Mouse (Mus musculus): ENCODE results near the gene Nr5a1. TPM values are rescaled to one million over a fixed set of nuclear protein-coding genes. Genes with fewer than 3 reads are reported as not detected.

Gene Nr5a1
- polyA plus RNA-seq, 1 experiment from 2014 or later = not detected

DNA sequence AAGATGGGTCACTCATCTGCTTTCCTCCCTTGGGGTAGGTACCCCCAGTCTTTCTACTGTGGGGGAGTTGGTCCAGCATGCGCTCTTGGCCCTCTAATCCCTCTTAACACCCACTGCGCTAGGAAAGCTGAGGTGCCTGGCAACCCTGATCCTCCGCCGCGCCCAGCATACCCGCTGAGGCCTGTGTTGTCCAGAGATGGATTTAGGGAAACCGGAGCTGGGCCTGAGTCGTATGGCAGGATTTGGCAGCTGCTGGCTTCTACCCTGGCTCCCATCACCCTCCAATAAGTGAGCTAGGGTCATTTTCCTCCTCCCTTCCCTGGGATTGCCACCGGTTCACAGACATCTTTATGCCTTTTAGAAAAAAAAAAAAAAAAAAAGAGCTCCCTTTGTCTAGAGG lies 18.6 kb downstream of the Nr5a1 start:
- no peaks in the 10 kb centered on the region for H3K9me3 ChIP-seq (ENCODE audit: control insufficient read depth, low read length)
- H3K4me3 ChIP-seq (ENCODE audit: low read depth, low read length) = no peak overlapping the region
- no peak overlapping the region for H3K27ac ChIP-seq (ENCODE audit: low read depth, low read length)
- H3K4me2 ChIP-seq (ENCODE audit: low read depth, low read length) = no peak overlapping the region
- H3K36me3 ChIP-seq (ENCODE audit: control insufficient read depth, insufficient read depth, low read length) = no peaks in the 10 kb centered on the region
- H3K4me1 ChIP-seq (ENCODE audit: control insufficient read depth, insufficient read depth, low read length) = peaks cover 3% of the 10 kb centered on the region; the same call in 1 of the 2 replicates
- no peak overlapping the region for H3K9ac ChIP-seq (replicated peaks; ENCODE audit: low read depth, low read length)
- 61% methylated on average over 9 of the region's 9 CpGs for WGBS
- no peaks in the 10 kb centered on the region for H3K27me3 ChIP-seq (ENCODE audit: control insufficient read depth, insufficient read depth, low read length)
- no peak for ATAC-seq (ENCODE audit: low read depth)

DNA sequence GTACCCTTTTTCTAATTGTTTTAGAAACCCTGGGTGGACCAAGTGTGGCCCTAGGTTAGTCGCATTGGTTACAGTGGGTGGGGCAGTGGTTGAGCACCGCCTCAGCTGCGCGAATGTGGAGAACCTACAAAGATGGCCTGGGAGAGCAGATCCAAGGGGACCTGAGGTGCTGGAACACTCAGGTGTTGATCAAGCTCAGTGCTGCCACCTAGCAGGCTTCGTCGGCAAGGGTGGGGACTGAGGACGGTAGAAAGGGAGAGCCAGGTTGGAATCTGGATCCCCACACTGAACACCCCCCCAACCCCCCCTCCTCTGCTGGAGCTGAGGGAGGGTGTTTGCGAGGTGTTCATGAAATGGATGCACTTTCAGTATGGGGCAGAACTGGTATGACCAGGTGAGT lies 22.8 kb downstream of the Nr5a1 start:
- no peaks in the 10 kb centered on the region for H3K36me3 ChIP-seq (ENCODE audit: control insufficient read depth, insufficient read depth, low read length)
- 31% methylated on average over 8 of the region's 8 CpGs for WGBS
- H3K9me3 ChIP-seq (ENCODE audit: control insufficient read depth, low read length) = no peaks in the 10 kb centered on the region
- H3K4me3 ChIP-seq (ENCODE audit: low read depth, low read length) = no peak overlapping the region
- ATAC-seq (ENCODE audit: low read depth) = no peak
- H3K9ac ChIP-seq (replicated peaks; ENCODE audit: low read depth, low read length) = no peak overlapping the region
- H3K4me1 ChIP-seq (ENCODE audit: control insufficient read depth, insufficient read depth, low read length) = peaks cover 12% of the 10 kb centered on the region
- no peak overlapping the region for H3K27ac ChIP-seq (ENCODE audit: low read depth, low read length)
- H3K27me3 ChIP-seq (ENCODE audit: control insufficient read depth, insufficient read depth, low read length) = no peaks in the 10 kb centered on the region
- H3K4me2 ChIP-seq (ENCODE audit: low read depth, low read length) = no peak overlapping the region

DNA sequence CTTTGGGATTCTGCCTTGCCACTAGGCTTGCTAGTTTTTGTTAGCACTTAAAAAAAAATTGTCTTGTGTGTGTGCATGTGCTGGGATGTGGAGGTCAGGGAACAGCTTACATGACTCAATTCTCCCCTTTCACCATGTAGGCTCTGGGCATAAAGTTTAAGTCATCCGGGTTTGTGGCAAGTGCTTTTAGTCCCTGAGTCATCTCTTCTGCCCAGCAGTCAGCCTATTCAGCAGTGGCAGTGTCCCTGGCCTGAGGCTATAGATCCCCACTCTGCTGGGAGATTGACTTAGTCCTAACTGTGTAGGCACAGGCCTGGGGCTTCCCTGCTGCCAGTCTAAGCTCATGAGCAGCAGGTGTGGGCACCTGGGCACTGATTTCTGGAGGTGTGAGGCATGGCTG lies 24.5 kb downstream of the Nr5a1 start:
- Histone ChIP-seq H3K9me3 (ENCODE audit: control insufficient read depth, low read length) (no peaks in the 10 kb centered on the region), H3K27ac (ENCODE audit: low read depth, low read length) (no peak overlapping the region), H3K4me2 (ENCODE audit: low read depth, low read length) (no peak overlapping the region), H3K9ac (replicated peaks; ENCODE audit: low read depth, low read length) (no peak overlapping the region), H3K27me3 (ENCODE audit: control insufficient read depth, insufficient read depth, low read length) (no peaks in the 10 kb centered on the region), H3K36me3 (ENCODE audit: control insufficient read depth, insufficient read depth, low read length) (no peaks in the 10 kb centered on the region), H3K4me1 (ENCODE audit: control insufficient read depth, insufficient read depth, low read length) (peaks cover 12% of the 10 kb centered on the region), H3K4me3 (ENCODE audit: low read depth, low read length) (no peak overlapping the region)
- 46% methylated on average over 1 of the region's 1 CpGs for WGBS
- ATAC-seq (ENCODE audit: low read depth) = no peak

DNA sequence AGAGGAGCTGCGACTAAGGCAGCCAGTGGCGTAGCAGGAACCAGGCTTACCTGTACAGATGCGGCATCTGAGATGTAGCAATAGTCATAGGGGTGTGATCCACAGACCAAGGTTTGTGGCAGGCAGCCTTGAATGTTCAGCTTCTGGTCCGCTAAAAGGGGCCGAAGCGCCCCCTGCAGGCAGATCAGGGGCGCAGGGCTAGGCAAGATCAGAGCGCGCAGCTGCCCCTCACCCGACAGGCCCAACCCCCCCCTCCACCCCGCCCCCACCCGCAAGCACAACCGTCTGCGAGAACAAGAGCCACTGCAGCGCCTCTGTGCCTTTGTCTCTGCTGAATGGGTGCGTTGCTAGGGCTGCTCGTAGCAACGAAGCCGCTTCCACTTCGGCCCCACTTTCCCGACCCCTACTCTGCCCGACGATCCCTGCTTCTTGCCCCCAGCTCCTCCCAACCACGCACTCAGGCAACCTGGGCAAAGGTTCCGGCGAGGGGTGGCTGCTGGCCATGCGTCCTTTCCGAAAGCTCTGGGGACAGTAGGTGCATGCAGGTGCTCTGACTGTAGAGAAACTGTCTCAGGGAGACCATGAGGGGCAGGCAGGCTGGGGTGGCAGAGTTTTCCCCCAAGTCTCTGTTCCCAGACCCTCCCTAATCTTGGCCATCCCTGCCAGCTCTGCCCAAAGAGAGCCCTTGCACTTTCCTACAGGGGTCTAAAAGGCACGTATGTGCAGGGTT lies 25.4 kb downstream of the Nr5a1 start:
- H3K36me3 ChIP-seq (ENCODE audit: control insufficient read depth, insufficient read depth, low read length) = no peaks in the 10 kb centered on the region
- ATAC-seq (ENCODE audit: low read depth) = peak; percentile 84
- H3K4me3 ChIP-seq (ENCODE audit: low read depth, low read length) = peak overlapping the region; percentile 25; the same call in 1 of the 2 replicates
- peaks cover 12% of the 10 kb centered on the region for H3K4me1 ChIP-seq (ENCODE audit: control insufficient read depth, insufficient read depth, low read length)
- 2% methylated on average over 26 of the region's 29 CpGs for WGBS
- no peaks in the 10 kb centered on the region for H3K9me3 ChIP-seq (ENCODE audit: control insufficient read depth, low read length)
- peak overlapping the region; percentile 55 for H3K4me2 ChIP-seq (ENCODE audit: low read depth, low read length)
- H3K9ac ChIP-seq (replicated peaks; ENCODE audit: low read depth, low read length) = peak overlapping the region; percentile 46
- no peaks in the 10 kb centered on the region for H3K27me3 ChIP-seq (ENCODE audit: control insufficient read depth, insufficient read depth, low read length)
- peak overlapping the region; percentile 34; the same call in 1 of the 2 replicates for H3K27ac ChIP-seq (ENCODE audit: low read depth, low read length)

DNA sequence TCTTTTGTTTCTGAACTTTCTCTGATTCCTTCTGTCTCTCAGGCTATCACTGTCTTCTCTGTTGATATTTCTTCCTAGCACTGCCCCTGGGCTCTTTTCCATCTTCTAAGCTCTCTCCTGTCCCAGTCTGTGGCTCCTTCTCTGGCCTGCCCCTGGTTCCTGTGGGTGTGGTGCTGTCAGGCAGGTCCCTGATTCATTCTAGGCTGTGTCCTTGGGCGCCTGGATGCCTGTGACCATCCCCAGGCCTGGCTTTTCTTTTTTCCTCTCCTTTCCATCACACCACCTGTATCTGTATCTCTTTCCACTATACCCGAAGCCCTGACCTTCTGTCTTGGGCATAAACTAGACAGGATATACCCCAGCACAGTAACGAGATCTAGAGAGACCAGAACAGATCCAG lies 28.6 kb downstream of the Nr5a1 start:
- Histone ChIP-seq H3K9ac (replicated peaks; ENCODE audit: low read depth, low read length) (no peak overlapping the region), H3K9me3 (ENCODE audit: control insufficient read depth, low read length) (no peaks in the 10 kb centered on the region), H3K4me1 (ENCODE audit: control insufficient read depth, insufficient read depth, low read length) (peaks cover 12% of the 10 kb centered on the region), H3K27me3 (ENCODE audit: control insufficient read depth, insufficient read depth, low read length) (no peaks in the 10 kb centered on the region), H3K4me3 (ENCODE audit: low read depth, low read length) (no peak overlapping the region), H3K27ac (ENCODE audit: low read depth, low read length) (no peak overlapping the region), H3K4me2 (ENCODE audit: low read depth, low read length) (no peak overlapping the region), H3K36me3 (ENCODE audit: control insufficient read depth, insufficient read depth, low read length) (no peaks in the 10 kb centered on the region)
- no peak for ATAC-seq (ENCODE audit: low read depth)
- WGBS = 64% methylated on average over 3 of the region's 3 CpGs

DNA sequence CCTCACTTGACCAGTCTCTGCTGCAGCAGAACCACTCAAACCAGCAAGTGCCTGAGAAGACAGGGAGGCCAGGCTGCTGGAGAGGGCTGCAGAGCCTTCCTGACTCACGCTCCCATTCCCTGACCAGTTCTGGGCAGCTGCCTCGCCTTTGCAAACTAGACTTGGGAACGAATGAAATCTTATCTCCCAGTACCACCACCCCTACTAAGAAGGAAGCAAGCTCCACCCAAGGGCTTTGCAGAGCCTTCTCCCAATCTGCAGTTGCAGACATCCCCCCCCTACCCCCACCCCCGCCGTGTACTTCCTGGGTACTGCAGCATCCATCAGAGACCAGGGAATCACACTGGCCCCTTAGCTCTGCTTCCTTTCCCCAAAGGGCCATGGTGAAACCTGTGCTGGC lies 31.3 kb downstream of the Nr5a1 start:
- Histone ChIP-seq H3K27ac (ENCODE audit: low read depth, low read length) (no peak overlapping the region), H3K4me1 (ENCODE audit: control insufficient read depth, insufficient read depth, low read length) (peaks cover under 1% of the 10 kb centered on the region), H3K4me2 (ENCODE audit: low read depth, low read length) (no peak overlapping the region), H3K4me3 (ENCODE audit: low read depth, low read length) (no peak overlapping the region), H3K36me3 (ENCODE audit: control insufficient read depth, insufficient read depth, low read length) (no peaks in the 10 kb centered on the region), H3K27me3 (ENCODE audit: control insufficient read depth, insufficient read depth, low read length) (no peaks in the 10 kb centered on the region), H3K9ac (replicated peaks; ENCODE audit: low read depth, low read length) (no peak overlapping the region), H3K9me3 (ENCODE audit: control insufficient read depth, low read length) (no peaks in the 10 kb centered on the region)
- no peak for ATAC-seq (ENCODE audit: low read depth)
- 92% methylated on average over 5 of the region's 5 CpGs for WGBS

DNA sequence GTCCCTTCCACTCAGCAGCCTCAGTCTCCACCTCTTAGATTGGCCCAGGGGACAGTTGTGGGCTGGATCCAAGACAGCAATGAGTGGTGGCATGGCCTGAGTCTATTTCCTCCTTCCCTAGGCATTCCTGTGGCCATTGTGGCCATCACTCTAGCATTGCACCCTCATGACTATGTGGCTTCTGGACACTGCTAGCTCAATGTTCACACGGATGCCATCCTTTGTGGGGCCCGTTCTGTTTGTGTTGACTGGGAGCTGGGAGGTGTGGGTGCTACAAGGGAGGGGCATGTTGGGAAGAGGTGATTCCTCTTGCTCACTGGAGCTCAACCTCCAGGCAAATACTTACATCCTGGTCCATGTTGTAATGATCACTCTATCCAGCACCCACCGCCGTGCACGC lies 32.1 kb downstream of the Nr5a1 start:
- no peak overlapping the region for H3K4me2 ChIP-seq (ENCODE audit: low read depth, low read length)
- WGBS = 93% methylated on average over 5 of the region's 5 CpGs
- no peak overlapping the region for H3K27ac ChIP-seq (ENCODE audit: low read depth, low read length)
- no peak for ATAC-seq (ENCODE audit: low read depth)
- H3K4me1 ChIP-seq (ENCODE audit: control insufficient read depth, insufficient read depth, low read length) = no peaks in the 10 kb centered on the region
- no peak overlapping the region for H3K9ac ChIP-seq (replicated peaks; ENCODE audit: low read depth, low read length)
- no peaks in the 10 kb centered on the region for H3K27me3 ChIP-seq (ENCODE audit: control insufficient read depth, insufficient read depth, low read length)
- H3K36me3 ChIP-seq (ENCODE audit: control insufficient read depth, insufficient read depth, low read length) = no peaks in the 10 kb centered on the region
- H3K4me3 ChIP-seq (ENCODE audit: low read depth, low read length) = no peak overlapping the region
- H3K9me3 ChIP-seq (ENCODE audit: control insufficient read depth, low read length) = no peaks in the 10 kb centered on the region

DNA sequence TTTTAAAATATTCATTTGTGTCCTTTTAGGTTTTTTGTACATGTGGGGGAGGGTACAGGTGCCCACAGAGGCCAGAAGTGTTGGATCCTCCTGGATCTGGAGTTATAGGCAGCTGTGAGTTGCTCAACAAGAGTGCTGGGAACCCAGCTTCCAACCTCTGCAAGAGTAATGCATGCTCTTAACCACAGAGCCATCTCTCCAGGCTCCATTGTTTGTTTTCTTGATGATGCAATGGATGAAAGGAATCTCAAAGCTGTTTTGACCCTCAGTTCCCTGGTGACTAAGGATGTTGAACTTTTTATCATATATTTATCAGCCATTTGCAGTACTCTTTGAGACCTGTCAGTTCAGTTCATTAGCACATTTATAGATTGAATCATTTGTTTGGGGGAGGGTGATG lies 35.4 kb downstream of the Nr5a1 start:
- H3K9me3 ChIP-seq (ENCODE audit: control insufficient read depth, low read length) = no peaks in the 10 kb centered on the region
- H3K36me3 ChIP-seq (ENCODE audit: control insufficient read depth, insufficient read depth, low read length) = no peaks in the 10 kb centered on the region
- no peak for ATAC-seq (ENCODE audit: low read depth)
- no peaks in the 10 kb centered on the region for H3K4me1 ChIP-seq (ENCODE audit: control insufficient read depth, insufficient read depth, low read length)
- H3K4me3 ChIP-seq (ENCODE audit: low read depth, low read length) = no peak overlapping the region
- no peak overlapping the region for H3K9ac ChIP-seq (replicated peaks; ENCODE audit: low read depth, low read length)
- H3K27ac ChIP-seq (ENCODE audit: low read depth, low read length) = no peak overlapping the region
- no peak overlapping the region for H3K4me2 ChIP-seq (ENCODE audit: low read depth, low read length)
- H3K27me3 ChIP-seq (ENCODE audit: control insufficient read depth, insufficient read depth, low read length) = no peaks in the 10 kb centered on the region

DNA sequence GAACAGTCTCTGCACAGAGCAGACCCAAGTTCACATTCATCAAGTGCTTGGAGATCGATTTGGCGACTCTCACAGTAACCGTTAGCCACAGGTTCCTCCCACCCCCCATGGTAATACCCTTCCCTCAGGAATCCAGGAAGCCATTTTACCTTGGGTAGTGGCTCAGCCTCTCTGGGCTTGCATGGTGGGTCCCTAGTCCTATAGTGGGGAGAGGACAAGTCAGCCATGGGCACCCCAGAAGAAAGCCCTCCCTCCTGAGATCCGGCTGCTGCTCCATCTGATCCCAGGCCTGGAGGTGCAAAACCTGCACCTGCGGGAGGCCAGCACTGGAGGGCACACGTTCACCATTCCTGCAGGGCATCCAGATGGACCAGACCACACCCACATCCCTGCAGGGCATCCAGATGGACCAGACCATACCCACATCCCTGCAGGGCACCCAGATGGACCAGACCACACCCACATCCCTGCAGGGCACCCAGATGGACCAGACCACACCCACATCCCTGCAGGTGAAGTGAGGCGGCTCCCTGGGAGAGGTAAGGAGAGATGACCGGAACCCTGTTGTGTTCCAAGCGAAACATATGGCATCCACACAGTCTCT lies 38.9 kb downstream of the Nr5a1 start:
- H3K9me3 ChIP-seq (ENCODE audit: control insufficient read depth, low read length) = no peaks in the 10 kb centered on the region
- H3K4me2 ChIP-seq (ENCODE audit: low read depth, low read length) = no peak overlapping the region
- WGBS = 56% methylated on average over 9 of the region's 9 CpGs
- H3K4me1 ChIP-seq (ENCODE audit: control insufficient read depth, insufficient read depth, low read length) = no peaks in the 10 kb centered on the region
- H3K36me3 ChIP-seq (ENCODE audit: control insufficient read depth, insufficient read depth, low read length) = no peaks in the 10 kb centered on the region
- ATAC-seq (ENCODE audit: low read depth) = peak; percentile 24; the same call in 1 of the 2 replicates
- H3K9ac ChIP-seq (replicated peaks; ENCODE audit: low read depth, low read length) = no peak overlapping the region
- no peak overlapping the region for H3K4me3 ChIP-seq (ENCODE audit: low read depth, low read length)
- H3K27me3 ChIP-seq (ENCODE audit: control insufficient read depth, insufficient read depth, low read length) = no peaks in the 10 kb centered on the region
- H3K27ac ChIP-seq (ENCODE audit: low read depth, low read length) = no peak overlapping the region

All from neural tube, embryonic 14.5 days (tissue).